Mouse (Mus musculus): ENCODE results near the gene Socs5.

DNA sequence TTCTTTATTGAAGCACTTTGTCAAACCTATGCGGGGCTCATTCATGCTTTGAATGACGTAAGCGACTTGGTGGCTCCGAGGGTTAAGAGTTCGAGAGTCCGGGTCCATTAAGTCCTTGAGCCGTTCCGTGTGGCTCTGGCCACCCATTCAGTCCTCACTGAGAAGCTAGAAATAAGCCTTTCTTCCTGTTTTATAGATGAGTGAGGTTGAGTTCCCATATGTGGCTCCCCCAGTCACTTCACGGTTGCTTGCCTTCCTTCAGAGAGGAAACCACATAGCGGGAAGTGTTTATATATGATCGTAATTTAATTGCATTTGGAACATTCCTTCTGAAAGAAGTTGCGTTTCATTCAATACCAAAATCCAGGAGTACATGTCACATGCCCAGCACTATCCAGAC lies 42.3 kb downstream of the Socs5 start:
- TF ChIP-seq MAFK (IDR thresholded peaks at IDR 0.05; ENCODE audit: insufficient read depth, low read depth, low read length) (no peak), ZC3H11A (IDR thresholded peaks at IDR 0.05; ENCODE audit: borderline replicate concordance, low read depth, low read length) (no peak), ZNF384 (IDR thresholded peaks at IDR 0.05; ENCODE audit: low read depth, low read length) (no peak), HCFC1 (IDR thresholded peaks at IDR 0.05; ENCODE audit: borderline replicate concordance, insufficient read depth, low read length) (no peak)
